Mouse (Mus musculus): Measurements from ENCODE around the gene Immp2l. TPM values are rescaled to one million over a fixed set of nuclear protein-coding genes. Genes with fewer than 3 reads are reported as not detected.

Gene Immp2l
- polyA plus RNA-seq, 1 experiment from 2014 or later: 20.5 TPM

- 87% methylated on average over 5 of the region's 5 CpGs for WGBS
- H3K4me3 ChIP-seq (ENCODE audit: low read depth, low read length): no peak overlapping the region
- no peak overlapping the region for H3K9ac ChIP-seq (ENCODE audit: low read length)
- H3K9me3 ChIP-seq (ENCODE audit: control insufficient read depth, low read length): no peaks in the 10 kb centered on the region
- no peaks in the 10 kb centered on the region for H3K36me3 ChIP-seq (ENCODE audit: control insufficient read depth, insufficient read depth, low read length)
- H3K4me2 ChIP-seq (ENCODE audit: low read length): no peak overlapping the region
- no peak for ATAC-seq (replicated peaks; ENCODE audit: low FRiP score, low TSS enrichment, low read depth)
- no peak overlapping the region for H3K27ac ChIP-seq (ENCODE audit: low read depth)
- no peaks in the 10 kb centered on the region for H3K27me3 ChIP-seq (replicated peaks; ENCODE audit: control insufficient read depth, insufficient read depth, low read length)
- no peaks in the 10 kb centered on the region for H3K4me1 ChIP-seq (replicated peaks; ENCODE audit: control insufficient read depth, insufficient read depth, low read length)
- no peak for DNase-seq (ENCODE audit: low spot score)
These were observed 15.9 kb downstream of the Immp2l start for GRCm38 (mm10) chr12:41039834-41040233.

GRCm38 (mm10) chr12:41041737-41042136 lies 17.8 kb downstream of the Immp2l start:
- Histone ChIP-seq H3K36me3 (ENCODE audit: control insufficient read depth, insufficient read depth, low read length) (no peaks in the 10 kb centered on the region), H3K4me2 (ENCODE audit: low read length) (no peak overlapping the region), H3K4me3 (ENCODE audit: low read depth, low read length) (no peak overlapping the region), H3K4me1 (replicated peaks; ENCODE audit: control insufficient read depth, insufficient read depth, low read length) (no peaks in the 10 kb centered on the region), H3K27me3 (replicated peaks; ENCODE audit: control insufficient read depth, insufficient read depth, low read length) (no peaks in the 10 kb centered on the region), H3K9me3 (ENCODE audit: control insufficient read depth, low read length) (no peaks in the 10 kb centered on the region), H3K27ac (ENCODE audit: low read depth) (no peak overlapping the region), H3K9ac (ENCODE audit: low read length) (no peak overlapping the region)
- DNase-seq (ENCODE audit: low spot score) (no peak), ATAC-seq (replicated peaks; ENCODE audit: low FRiP score, low TSS enrichment, low read depth) (no peak)
- WGBS: 84% methylated on average over 2 of the region's 2 CpGs

- no peak for DNase-seq (ENCODE audit: low spot score)
- H3K36me3 ChIP-seq (ENCODE audit: control insufficient read depth, insufficient read depth, low read length): no peaks in the 10 kb centered on the region
- WGBS: 82% methylated on average over 12 of the region's 12 CpGs
- H3K27me3 ChIP-seq (replicated peaks; ENCODE audit: control insufficient read depth, insufficient read depth, low read length): no peaks in the 10 kb centered on the region
- H3K4me3 ChIP-seq (ENCODE audit: low read depth, low read length): no peak overlapping the region
- no peak overlapping the region for H3K9ac ChIP-seq (ENCODE audit: low read length)
- no peaks in the 10 kb centered on the region for H3K4me1 ChIP-seq (replicated peaks; ENCODE audit: control insufficient read depth, insufficient read depth, low read length)
- H3K27ac ChIP-seq (ENCODE audit: low read depth): no peak overlapping the region
- no peak overlapping the region for H3K4me2 ChIP-seq (ENCODE audit: low read length)
- no peaks in the 10 kb centered on the region for H3K9me3 ChIP-seq (ENCODE audit: control insufficient read depth, low read length)
- ATAC-seq (replicated peaks; ENCODE audit: low FRiP score, low TSS enrichment, low read depth): no peak
These were observed 20.7 kb downstream of the Immp2l start for GRCm38 (mm10) chr12:41044493-41045132.

- ATAC-seq (replicated peaks; ENCODE audit: low FRiP score, low TSS enrichment, low read depth): no peak
- H3K36me3 ChIP-seq (ENCODE audit: control insufficient read depth, insufficient read depth, low read length): no peaks in the 10 kb centered on the region
- H3K27me3 ChIP-seq (replicated peaks; ENCODE audit: control insufficient read depth, insufficient read depth, low read length): no peaks in the 10 kb centered on the region
- no peak overlapping the region for H3K4me3 ChIP-seq (ENCODE audit: low read depth, low read length)
- WGBS: 81% methylated on average over 12 of the region's 12 CpGs
- no peak for DNase-seq (ENCODE audit: low spot score)
- no peak overlapping the region for H3K27ac ChIP-seq (ENCODE audit: low read depth)
- H3K9ac ChIP-seq (ENCODE audit: low read length): no peak overlapping the region
- no peaks in the 10 kb centered on the region for H3K9me3 ChIP-seq (ENCODE audit: control insufficient read depth, low read length)
- H3K4me2 ChIP-seq (ENCODE audit: low read length): no peak overlapping the region
- H3K4me1 ChIP-seq (replicated peaks; ENCODE audit: control insufficient read depth, insufficient read depth, low read length): no peaks in the 10 kb centered on the region
These were observed 23.3 kb downstream of the Immp2l start for GRCm38 (mm10) chr12:41047085-41047766.

DNA sequence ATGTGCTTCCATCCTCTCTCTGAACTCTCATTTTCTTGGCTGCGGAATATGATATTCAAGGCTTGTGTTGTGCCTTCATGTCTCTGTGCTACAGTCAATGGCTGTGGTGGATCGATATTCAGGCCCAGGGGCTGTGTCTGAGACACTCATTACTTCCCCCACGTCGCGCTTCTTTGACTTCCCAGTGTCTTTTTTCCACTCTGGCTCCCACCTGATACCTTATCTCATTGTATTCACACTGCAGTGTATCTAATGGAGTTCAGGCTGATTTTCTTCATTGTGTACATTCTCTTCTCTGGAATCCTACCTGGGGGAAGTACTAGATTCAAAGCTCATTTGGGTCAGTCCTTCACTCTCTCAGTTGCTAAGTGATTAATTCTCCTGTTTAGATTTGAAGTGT lies 27.1 kb downstream of the Immp2l start:
- no peak for DNase-seq (ENCODE audit: low spot score)
- Histone ChIP-seq H3K4me3 (ENCODE audit: low read depth, low read length) (no peak overlapping the region), H3K36me3 (ENCODE audit: control insufficient read depth, insufficient read depth, low read length) (no peaks in the 10 kb centered on the region), H3K4me1 (replicated peaks; ENCODE audit: control insufficient read depth, insufficient read depth, low read length) (no peaks in the 10 kb centered on the region), H3K4me2 (ENCODE audit: low read length) (no peak overlapping the region), H3K27me3 (replicated peaks; ENCODE audit: control insufficient read depth, insufficient read depth, low read length) (no peaks in the 10 kb centered on the region), H3K27ac (ENCODE audit: low read depth) (no peak overlapping the region), H3K9ac (ENCODE audit: low read length) (no peak overlapping the region), H3K9me3 (ENCODE audit: control insufficient read depth, low read length) (no peaks in the 10 kb centered on the region)
- whole genome bisulfite sequencing: 83% methylated on average over 5 of the region's 5 CpGs
- ATAC-seq (replicated peaks; ENCODE audit: low FRiP score, low TSS enrichment, low read depth): no peak

GRCm38 (mm10) chr12:41052897-41053296 lies 29.0 kb downstream of the Immp2l start:
- Histone ChIP-seq H3K27me3 (replicated peaks; ENCODE audit: control insufficient read depth, insufficient read depth, low read length) (no peaks in the 10 kb centered on the region), H3K4me1 (replicated peaks; ENCODE audit: control insufficient read depth, insufficient read depth, low read length) (no peaks in the 10 kb centered on the region), H3K9me3 (ENCODE audit: control insufficient read depth, low read length) (no peaks in the 10 kb centered on the region), H3K27ac (ENCODE audit: low read depth) (no peak overlapping the region), H3K9ac (ENCODE audit: low read length) (no peak overlapping the region), H3K4me3 (ENCODE audit: low read depth, low read length) (no peak overlapping the region), H3K36me3 (ENCODE audit: control insufficient read depth, insufficient read depth, low read length) (no peaks in the 10 kb centered on the region), H3K4me2 (ENCODE audit: low read length) (no peak overlapping the region)
- no peak for DNase-seq (ENCODE audit: low spot score)
- 77% methylated on average over 3 of the region's 3 CpGs for WGBS
- no peak for ATAC-seq (replicated peaks; ENCODE audit: low FRiP score, low TSS enrichment, low read depth)

GRCm38 (mm10) chr12:41054006-41054791 lies 30.3 kb downstream of the Immp2l start:
- no peaks in the 10 kb centered on the region for H3K4me1 ChIP-seq (replicated peaks; ENCODE audit: control insufficient read depth, insufficient read depth, low read length)
- no peak overlapping the region for H3K27ac ChIP-seq (ENCODE audit: low read depth)
- 84% methylated on average over 11 of the region's 11 CpGs for WGBS
- DNase-seq (ENCODE audit: low spot score) (no peak), ATAC-seq (replicated peaks; ENCODE audit: low FRiP score, low TSS enrichment, low read depth) (no peak)
- no peaks in the 10 kb centered on the region for H3K9me3 ChIP-seq (ENCODE audit: control insufficient read depth, low read length)
- no peak overlapping the region for H3K9ac ChIP-seq (ENCODE audit: low read length)
- H3K4me3 ChIP-seq (ENCODE audit: low read depth, low read length): no peak overlapping the region
- no peaks in the 10 kb centered on the region for H3K36me3 ChIP-seq (ENCODE audit: control insufficient read depth, insufficient read depth, low read length)
- H3K27me3 ChIP-seq (replicated peaks; ENCODE audit: control insufficient read depth, insufficient read depth, low read length): no peaks in the 10 kb centered on the region
- no peak overlapping the region for H3K4me2 ChIP-seq (ENCODE audit: low read length)

DNA sequence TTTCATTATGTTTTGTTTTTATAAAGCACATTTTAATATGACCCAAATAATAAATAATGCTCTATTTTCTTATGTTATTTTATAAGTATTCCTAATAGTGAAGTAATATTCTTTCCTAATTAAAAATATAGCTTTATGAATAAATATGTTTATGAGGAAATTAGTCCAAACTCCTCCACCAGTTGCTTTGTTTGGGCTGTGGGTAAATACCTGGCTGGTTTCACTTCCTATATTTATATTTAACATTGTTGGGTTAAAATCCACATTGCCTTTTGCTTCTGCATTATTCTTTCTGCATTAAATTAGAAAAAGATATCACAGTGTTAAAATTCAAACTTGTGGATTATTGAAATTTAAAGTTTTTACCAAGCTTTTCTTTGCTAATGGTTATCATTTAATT lies 32.1 kb downstream of the Immp2l start:
- no peak overlapping the region for H3K4me3 ChIP-seq (ENCODE audit: low read depth, low read length)
- DNase-seq (ENCODE audit: low spot score): no peak

More for the DNA sequence above, 32.1 kb downstream of the Immp2l start:
- H3K27me3 ChIP-seq (replicated peaks; ENCODE audit: control insufficient read depth, insufficient read depth, low read length): no peaks in the 10 kb centered on the region
- H3K4me2 ChIP-seq (ENCODE audit: low read length): no peak overlapping the region
- no peak overlapping the region for H3K9ac ChIP-seq (ENCODE audit: low read length)
- no peaks in the 10 kb centered on the region for H3K4me1 ChIP-seq (replicated peaks; ENCODE audit: control insufficient read depth, insufficient read depth, low read length)
- H3K9me3 ChIP-seq (ENCODE audit: control insufficient read depth, low read length): no peaks in the 10 kb centered on the region
- H3K27ac ChIP-seq (ENCODE audit: low read depth): no peak overlapping the region
- no peaks in the 10 kb centered on the region for H3K36me3 ChIP-seq (ENCODE audit: control insufficient read depth, insufficient read depth, low read length)
- ATAC-seq (replicated peaks; ENCODE audit: low FRiP score, low TSS enrichment, low read depth): no peak

Measured in intestine, embryonic 14.5 days (tissue).